Mouse (Mus musculus) adrenal gland, adult (tissue): ENCODE data around the gene Mrpl20.

ENCODE experiments used
- DNase-seq, 2 experiments: peaks; one replicate each; pipeline ENCODE4 v3.0.0; 2022 to 2023; ENCODE audit warnings: low spot score in 1 of 2; ENCODE audit not compliant: inconsistent age in 2 of 2

Gene Mrpl20

DNA sequence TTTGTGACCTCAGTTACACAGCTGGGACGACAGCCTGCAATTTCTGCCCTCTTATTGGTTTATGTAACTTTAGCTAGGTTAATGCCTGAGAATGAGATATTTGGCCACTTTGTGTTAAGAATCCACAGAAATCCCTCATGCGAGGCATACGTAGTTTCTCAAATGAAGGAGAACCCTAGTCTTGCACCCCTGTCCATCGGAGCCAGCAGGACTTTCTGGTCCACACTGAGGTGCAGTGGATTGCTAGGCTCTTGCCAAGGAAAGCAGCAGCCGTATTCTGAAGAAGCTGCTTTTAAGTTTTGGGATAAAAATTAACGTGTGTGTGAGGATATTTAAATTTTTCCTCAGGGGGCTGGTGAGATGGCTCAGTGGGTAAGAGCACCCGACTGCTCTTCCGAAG is 27.9 kb downstream of the Mrpl20 start:
- DNase-seq = no peak

DNA sequence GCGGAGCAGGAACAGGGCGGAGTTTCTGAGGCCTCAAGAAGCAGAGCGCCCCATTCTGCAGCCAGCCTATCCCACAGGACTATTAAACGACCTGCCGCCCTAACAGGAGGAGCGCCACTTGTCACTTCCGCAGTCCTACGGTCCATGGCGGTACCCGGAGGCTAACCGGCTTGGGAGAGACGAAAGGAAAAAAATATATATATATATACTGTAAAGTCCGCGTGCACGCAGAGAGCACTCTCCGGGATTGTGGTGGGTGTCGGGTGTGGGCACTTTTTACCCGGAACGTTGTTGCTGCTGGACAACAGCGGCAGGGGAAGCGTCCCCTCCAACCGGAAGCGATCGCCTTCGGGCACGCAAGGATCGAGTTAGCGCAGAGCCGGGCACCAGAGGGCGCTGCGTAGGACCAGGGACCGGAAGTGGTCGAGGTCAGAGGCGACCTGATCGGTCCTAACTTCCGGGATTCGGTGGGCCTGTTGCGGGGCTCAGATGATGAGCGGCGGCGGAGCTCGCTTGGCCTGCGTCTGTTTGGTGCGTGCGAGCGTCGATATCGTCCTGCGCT is 28.6 kb downstream of the Mrpl20 start, which contains the start of gene Aurkaip1:
Aurkaip1 (plus strand) TSS at position 68 of the 562 bp plus-strand sequence.
- DNase-seq = peak; percentile 96 to 98

DNA sequence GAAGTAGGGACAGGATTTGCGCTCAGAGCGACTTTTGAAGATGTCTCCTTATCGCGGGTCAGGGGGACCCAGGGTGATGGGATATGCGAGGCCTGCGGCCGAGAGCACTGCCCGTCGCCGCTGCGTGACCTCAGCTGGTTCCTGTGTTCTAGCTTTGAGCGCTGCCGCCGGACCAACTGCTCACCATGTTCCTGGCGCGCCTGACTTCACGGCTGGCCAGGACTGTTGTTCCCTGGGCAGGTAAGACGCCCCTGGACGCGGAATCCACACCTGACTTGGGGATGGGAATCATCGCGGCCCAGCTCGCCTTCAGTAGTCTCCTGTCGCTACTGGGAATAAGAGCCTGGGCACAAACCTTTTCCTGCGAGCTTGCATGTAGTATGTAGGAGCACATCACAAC is 29.2 kb downstream of the Mrpl20 start:
- no peak for DNase-seq

DNA sequence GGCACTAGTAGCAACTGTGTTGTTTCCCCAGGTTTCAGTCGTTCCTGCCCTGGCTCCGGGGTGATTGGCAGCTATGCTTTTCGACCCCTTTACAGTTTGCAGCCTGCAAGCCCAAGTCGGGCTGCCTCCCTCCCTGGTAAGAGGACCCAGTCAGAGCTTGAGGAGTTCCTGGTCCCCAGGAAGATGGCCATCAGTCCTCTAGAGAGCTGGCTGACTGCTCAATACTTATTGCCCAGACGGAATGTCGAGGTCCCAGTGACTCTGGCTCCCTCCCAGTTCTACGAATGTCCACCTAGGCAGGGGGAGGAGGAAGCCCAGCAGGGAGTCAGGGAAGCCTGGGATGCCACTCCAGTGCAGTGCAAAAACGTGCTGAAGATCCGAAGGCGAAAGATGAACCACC is 29.6 kb downstream of the Mrpl20 start:
- DNase-seq = no peak

DNA sequence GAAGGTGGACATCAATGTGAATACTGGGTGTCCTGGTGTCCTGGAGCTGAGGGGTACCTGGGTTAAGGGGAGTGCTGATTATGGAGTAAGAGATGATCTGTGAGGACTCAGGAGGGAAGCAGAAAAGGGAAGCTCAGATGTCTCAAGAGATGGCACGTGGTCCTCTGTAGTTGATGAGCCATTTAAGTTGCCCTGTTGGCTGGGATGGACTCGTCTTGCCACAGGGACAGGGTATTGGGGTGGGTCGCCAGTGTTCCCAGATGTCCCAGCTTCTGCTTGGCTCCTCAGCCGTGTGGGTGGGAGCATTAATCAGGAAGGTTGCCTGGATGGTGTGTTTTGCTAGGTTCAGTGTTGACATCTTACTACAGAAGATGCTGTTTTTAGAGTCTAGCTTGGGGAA is 30.6 kb downstream of the Mrpl20 start:
- DNase-seq = no peak

DNA sequence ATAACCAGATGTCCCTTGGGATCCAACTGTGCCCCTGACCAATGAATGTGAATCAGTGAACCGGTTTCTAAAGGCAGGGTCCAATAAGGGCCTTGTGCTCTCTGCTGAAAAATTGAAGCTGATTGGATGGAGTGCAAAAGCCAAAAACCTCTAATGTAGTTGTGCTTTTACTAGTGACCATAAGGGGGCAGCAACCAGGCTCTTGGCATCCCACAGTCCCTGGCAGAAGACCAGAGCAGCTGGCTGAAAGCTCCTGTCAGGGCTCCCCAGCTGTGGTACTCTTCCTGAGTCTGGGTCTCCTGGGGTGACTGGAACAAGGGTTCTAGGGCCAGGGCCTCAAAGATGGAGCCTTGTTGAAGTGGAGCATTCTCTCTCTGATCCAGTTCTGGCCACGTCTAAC is 31.2 kb downstream of the Mrpl20 start:
- DNase-seq = peak; percentile 82 to 94

DNA sequence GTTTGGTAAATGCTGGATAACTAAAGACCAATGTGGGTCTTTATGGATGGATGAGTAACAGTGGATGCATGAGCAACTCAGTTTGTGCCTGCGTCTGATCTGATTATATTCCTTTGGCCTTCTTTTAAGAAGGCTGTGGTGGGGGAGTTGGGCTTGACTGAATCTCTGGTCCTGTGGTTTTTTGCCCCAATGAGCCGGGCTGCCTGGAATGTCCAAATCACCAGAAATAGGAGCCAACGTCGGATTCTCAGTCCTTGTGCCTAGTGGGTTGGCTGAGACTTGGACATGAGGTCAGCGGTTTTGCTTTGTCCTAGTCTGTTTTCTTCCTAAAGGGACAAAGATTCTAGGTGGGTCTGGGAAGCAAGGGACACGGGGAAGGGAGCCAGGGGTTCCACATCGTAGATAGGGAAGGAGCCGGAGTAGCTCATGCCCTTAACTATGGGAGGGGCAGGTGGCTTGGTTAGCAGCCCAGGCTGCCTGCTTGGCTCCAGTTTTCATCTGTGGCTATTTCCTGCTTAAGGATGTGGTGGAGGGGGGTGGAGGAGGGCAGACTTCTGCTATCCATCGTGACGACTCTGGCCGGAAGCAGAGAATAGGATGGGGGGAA is 34.8 kb downstream of the Mrpl20 start:
- peak; percentile 36 to 56 for DNase-seq

DNA sequence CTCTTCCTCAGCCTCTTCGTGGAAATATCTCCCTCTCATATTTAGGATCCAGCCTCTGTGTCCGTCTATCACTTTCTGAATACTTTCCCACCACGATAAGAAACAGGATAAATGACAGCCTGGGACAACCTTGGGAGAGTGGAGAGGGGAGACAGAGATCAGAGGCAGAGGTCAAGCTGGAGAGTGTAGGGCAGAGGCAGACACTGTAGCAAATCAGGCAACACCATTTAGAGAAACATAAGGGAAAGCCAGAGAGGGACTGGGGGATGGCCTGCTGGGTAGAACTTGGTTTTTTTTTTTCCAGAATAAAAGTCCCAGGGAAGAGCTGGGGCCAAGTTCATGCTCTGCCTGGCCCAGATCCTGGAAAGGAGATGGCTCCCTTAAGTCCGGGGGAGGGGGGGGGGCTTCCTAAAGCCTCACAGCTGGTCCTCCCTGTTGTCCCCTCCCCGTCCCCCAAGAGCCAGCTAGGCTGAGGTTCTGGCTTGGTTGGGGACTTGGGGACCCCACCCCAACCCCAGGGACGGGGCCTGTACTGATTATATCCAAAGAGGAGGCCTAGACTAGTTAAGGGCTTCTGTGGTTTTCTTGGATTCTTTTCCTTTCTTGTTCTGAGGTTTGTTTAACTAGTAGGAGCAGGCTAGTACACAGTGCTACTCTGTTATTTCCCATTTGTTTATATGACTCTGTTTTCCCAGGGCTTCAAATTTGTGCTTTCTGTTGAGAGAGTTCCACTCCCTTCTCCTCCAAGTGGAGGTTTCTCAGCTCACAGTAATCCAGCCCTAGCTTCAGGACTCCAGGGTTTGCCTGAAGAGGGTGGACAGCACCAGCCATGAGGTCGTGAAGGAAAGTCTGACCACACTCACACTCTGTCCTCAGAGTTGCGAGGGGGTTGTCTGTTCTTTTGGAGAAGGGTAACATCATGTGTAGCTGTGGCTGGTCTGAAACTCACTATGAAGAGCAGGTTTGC is 35.8 kb downstream of the Mrpl20 start:
- DNase-seq = peak; percentile 14 to 37

DNA sequence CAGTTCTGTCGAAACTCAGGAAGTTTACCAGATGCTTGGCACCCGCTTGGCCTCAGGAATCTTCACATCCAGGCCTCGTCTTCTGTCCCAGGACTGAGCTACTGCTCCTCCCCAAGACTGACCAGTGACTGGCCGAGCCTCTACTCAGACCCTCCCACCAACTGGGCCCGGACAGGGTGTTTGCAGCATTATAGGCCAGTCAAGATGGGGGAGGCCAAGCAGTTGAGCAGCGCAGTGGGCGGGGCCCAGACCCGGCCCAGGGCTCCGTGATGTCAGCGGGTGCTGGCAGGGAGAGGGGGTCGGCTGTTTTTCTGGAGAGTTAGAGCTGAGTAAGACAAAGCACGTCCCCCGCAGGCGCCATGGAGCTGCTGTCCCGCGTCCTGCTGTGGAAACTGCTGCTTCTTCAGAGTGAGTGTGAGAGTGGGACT is 36.8 kb downstream of the Mrpl20 start, which contains the start of gene Mxra8:
Mxra8 (plus strand) TSS at position 198 of the 428 bp plus-strand sequence.
- peak; percentile 88 to 90 for DNase-seq

DNA sequence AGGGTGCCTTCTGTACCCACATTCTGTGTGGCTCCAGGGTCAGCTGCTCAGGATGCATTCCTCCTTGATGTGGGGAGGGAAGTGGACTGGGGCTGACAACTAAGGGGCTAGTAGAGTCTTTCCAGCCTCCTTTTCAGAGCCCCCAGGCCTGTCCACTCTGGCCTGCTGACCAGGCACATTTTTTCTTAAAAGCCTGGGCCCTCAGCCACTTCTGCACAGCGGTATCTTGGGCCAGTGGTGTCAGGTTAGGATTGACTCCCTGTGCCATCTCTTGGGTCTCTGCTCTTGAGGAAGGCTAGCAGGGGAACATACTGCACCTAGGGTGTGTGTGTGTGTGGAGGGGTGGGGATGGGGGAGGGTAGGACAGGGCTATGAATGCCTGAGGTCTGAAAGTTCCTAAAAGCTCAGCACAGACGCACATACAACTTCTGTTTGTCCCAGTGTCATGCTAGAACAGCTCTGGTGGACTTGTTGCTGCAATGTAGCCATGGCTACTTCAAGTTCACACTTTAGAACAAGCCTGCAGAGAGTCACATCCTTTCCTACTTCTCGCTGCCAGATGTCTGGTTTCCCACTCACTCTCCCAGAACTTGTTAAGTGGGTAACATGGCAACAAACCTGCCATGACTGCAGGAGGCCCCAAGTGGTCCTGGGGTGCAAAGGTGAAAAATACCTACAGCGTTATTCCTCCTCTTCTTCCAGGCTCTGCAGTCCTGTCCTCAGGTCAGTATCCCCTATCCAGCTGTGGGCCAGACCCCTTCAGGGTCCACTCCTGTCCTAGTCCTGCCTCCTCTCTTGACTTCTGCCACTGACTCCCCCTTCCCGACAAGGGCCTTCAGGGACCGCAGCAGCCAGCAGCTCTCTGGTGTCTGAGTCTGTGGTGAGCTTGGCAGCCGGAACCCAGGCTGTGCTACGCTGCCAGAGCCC is 37.7 kb downstream of the Mrpl20 start:
- DNase-seq = peak in 1 of 2 experiments; percentile 19

DNA sequence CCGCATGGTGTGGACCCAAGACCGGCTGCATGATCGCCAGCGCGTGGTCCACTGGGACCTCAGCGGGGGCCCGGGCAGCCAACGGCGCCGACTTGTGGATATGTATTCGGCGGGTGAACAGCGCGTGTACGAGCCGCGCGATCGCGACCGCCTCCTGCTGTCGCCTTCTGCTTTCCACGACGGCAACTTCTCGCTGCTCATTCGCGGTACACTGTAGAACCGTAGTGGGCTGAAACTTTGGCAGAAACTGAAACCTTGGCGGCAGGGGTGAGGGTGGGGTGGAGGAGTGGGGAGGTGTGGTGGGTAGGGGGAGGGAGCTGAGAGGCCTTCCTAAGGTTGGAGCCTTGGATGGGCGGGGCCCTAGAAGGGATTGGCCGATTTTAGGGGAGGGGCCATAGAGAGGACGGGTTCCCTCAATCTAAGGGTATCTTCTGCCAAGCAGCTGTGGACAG is 38.4 kb downstream of the Mrpl20 start:
- DNase-seq = peak; percentile 78 to 90

DNA sequence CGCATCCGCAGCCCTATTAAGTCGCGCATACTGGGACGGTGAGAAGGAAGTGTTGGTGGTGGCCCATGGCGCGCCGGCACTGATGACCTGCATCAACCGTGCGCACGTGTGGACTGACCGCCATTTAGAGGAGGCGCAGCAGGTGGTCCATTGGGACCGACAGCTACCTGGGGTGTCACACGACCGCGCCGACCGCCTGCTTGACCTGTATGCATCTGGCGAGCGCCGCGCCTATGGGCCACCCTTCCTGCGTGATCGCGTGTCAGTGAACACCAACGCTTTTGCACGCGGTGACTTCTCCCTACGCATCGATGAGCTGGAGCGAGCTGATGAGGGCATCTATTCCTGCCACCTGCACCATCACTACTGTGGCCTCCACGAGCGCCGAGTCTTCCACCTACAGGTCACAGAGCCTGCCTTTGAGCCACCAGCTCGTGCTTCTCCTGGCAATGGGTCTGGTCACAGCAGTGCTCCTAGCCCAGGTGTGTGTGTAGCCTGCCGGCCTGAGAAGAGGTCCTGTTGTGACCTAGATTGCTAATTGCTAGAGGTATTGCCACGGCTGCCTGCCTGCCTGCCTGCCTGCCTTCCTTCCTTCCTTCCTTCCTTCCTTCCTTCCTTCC is 39.1 kb downstream of the Mrpl20 start:
- DNase-seq = no peak

DNA sequence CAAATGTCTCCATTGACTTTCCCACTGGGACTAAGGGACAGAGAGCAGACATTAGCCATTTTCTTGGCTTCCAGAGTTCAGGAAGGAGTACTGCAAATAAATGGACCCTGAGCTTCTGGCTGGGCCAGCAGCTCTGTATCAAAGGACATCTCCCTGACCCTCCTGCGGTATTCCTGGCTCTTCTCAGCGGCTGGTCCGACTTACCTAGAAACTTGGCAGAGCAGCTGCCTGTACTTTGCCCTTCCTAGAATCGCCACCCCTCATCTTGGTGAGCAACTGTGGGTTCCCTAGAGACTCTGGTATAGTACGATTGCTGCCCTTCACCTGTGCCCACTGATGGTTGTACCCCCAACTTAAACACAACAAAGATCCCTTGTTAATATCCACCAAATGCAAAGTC is 40.6 kb downstream of the Mrpl20 start:
- DNase-seq = no peak

DNA sequence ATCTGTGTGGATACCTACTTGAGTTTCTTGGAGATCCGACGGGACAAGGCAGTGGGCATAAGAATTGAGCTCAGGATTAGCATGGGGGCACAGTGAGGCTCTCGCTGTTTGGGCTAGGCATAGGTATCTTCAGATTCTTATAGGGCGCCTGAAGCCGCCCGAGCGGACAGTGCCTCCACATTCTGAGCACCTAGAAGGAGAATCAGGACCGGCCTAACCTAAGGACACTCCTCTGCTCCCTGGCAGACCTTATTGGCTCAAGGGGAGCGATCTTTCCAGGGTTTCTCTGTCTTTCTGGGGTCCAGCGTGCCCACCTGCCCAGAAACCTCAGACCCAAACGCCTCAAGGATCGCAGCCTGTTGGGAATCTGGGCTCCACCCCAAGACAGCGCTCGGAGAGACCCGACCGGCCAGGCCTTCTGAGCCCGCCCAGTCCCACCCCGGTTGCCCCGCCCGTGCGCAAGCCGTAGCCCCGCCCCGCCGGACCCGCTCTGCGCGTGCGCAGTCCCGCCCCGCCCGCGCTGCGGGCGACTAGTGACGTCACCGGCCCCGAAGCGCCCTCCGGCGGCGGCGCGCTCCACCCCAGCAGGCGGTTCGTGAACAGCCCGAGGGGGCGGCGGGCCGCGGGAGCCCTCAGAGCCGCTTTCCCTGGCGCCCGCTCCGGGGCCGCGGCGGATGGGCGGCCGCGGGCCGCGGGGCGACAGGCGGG is 44.3 kb downstream of the Mrpl20 start, which contains the start of gene Dvl1:
Dvl1 (plus strand) TSS at position 532 of the 708 bp plus-strand sequence.
- peak; percentile 95 to 98 for DNase-seq

DNA sequence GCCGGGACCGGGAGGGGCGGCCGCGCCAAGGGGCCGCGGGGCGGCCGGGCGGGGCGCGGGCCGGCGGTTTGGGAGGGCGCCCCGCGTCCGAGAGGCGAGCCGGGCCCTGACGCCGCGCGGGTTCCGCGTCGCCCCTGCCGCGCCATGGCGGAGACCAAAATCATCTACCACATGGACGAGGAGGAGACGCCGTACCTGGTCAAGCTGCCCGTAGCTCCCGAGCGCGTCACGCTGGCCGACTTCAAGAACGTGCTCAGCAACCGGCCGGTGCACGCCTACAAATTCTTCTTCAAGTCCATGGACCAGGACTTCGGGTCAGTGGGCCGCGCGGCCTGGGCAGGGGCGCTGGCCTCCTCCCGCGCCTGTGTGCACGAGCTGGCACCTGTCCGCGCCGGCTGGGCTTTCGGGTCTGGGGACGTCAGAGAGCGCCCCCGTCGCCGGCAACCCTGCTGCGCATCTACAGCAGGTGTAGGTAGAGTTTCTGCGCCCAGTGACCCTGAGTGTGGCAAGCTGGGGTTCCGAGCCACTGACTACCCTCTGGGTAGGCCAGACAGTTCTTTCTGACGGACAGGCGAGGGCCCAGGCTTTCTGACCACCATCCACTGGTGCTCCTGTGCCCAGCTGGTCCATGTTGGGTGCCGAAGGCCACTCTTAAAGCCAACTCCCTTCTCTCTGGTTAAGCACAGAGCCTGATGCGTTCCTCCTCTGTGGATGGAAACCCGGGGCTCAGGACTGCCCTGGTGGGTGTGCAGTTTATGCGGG is 45.1 kb downstream of the Mrpl20 start:
- DNase-seq = peak in 1 of 2 experiments; percentile 63

DNA sequence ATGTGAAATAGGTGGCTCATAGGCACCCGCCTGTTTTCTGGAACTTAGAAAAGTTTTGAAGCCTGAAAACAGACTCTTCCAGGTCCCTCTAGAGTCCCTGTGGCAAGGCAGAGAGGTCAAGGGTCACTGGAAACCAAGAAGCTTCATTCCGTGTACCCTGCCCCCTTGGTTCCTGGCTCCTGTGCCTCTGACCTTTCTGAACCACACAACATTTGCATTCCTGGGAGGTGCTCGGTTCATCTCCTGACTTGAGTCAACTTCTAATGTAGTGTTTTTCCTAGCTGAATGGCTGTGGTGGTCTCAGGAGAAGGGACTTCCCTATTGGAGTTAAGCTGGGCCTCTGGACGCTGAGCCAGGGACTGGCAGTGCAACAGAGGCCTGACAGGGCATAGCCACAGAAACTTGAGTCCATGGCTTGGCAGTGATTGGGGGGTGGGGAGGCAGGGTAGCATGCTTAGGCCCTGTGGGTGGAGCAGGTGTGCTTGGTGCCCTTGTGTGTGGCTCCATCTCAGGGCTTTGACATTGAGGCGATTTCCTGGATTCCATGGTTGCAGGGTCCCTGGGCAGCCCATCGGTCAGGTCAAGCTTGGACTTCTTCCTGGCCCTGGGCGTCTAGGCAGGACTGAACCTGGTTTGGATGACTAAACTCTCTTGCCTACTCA is 45.9 kb downstream of the Mrpl20 start:
- peak in 1 of 2 experiments; percentile 59 for DNase-seq

DNA sequence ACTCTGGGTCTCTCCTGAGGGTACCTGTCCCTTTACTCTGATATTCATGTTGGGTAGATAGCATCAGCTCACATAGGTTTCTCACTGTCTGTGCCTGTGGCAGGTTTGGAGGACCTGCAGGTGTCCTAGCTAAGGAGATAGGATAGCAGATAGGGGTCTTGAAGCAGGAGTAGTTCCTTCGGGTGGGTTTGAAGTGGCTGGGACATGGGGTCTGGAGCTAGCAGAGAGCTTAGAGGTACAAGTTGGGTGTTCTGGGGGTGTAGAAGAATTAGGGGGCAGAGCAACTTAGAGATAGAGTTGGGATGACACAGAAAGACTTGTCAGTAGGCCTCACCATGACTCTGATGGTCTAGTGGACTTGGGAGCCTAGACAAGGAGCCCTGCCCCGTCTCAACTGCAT is 46.7 kb downstream of the Mrpl20 start:
- no peak for DNase-seq

DNA sequence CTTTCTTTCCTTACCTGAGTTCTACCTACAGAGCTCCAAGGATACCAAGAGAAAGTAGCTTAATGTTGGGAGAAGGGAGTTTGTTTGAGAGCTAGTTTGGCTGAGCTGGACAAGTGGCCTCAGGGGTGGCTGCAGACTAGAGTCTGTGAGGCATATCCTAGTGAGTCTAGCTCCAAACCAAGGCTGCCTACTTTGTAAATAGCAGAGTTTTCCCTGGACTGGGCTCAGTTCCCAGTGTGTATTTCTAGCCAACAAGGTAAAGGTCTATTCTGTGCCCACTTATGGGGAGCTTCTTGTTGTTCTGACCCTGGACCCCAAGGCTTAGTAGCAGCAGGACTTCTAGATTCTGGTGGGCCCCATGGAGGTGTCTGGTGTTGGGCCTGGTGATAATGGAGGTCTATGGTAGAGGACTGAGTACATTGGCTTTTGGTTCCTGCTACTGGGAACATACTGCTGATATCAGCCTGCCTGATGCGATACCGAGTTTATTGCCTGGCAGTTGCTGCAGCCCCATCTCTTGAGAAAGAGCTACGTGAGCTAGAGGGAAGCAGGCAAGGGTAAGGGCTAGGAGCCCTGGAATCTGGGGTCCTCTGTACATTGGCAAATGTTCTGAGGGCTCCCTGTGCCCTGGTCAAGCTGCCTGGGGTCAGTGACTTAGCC is 47.2 kb downstream of the Mrpl20 start:
- DNase-seq = no peak
